Mouse (Mus musculus): Measurements from ENCODE around the gene Crabp2.
"Not testable (repeated sequence)": the region's sequence is repeated elsewhere in the genome, so short reads cannot be mapped to it uniquely, and the experiment has no call there.

Gene Crabp2

DNA sequence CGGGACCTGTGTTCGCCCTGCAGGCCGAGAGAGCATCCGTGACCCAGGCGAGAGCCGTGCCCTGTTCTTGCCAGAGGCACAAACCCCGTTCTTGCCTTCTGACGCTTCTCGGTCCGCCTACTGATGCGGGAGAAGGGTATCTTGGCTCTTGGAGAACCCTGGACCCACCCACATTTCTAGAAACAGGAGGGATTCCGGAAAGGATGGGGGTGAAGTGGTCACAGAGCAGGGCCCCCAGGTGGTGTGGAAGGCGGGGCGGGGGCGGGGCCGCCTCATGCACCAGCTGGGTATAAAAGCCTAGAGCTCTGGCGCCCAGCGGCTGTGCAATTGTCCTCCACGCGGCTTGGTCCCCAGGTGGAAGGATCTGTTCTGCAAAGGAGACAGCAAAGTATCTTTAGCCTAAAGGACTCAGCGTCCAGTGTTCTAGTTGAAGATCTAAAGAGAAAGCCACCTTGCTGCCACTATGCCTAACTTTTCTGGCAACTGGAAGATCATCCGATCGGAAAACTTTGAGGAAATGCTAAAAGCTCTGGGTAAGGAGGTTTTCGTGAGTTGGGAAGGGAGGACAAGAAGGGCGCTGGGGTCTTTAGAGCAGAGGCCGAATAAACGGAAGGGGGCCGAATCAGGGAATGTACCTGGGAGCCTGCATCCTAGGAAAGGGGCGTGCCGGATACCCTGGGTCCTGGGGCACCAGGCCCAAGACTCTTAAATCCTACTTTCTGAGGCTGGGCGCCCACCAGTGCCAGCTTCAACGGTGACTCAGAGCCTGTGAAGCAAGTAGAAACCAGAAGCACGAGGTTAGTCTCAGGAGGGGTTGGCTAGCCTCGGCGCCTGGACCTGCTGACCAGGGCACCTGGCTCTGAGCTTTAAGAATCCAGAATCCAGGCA lies at the start of gene Crabp2:
Crabp2 (plus strand) TSS at position 289 of the 888 bp plus-strand sequence.
- DNase-seq, result no peak

DNA sequence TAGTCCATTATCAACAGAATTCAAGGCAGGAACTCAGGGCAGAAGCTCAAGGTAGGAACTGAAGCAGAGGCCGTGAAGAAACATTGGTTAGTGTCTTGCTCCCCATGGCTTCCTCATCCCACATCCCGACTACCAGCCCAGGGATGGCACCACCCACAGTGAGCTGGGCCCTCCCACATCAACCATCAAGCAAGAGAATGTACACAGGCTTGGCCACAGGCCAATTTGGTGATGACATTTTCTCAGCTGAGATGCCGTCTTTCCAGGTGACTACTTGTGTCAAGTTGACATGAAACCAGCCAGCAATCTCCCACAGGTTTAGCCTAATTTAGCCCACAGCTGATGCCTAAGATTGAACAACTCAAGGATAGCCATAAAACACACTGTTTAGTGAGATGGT lies 49.2 kb upstream of the Crabp2 start:
- no peak for DNase-seq

DNA sequence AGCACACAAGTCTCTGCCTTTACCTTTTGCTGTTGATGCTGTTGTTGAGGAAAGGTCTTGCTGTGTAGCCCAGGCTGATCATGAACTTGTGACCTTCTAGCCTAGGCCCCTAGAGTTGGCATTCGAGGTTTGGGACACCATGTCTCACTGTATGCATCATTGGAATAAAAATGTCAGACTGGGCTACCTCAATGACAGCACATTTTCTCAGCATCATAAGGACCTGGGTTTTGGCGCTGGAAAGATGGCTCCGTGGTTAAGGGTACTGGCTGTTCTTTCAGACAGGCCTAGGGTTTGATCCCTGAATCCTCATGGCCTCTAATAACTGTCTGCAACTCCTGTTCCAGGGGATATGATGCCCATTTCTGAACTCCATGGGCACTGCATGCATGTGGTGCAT lies 48.7 kb upstream of the Crabp2 start:
- no peak for DNase-seq

DNA sequence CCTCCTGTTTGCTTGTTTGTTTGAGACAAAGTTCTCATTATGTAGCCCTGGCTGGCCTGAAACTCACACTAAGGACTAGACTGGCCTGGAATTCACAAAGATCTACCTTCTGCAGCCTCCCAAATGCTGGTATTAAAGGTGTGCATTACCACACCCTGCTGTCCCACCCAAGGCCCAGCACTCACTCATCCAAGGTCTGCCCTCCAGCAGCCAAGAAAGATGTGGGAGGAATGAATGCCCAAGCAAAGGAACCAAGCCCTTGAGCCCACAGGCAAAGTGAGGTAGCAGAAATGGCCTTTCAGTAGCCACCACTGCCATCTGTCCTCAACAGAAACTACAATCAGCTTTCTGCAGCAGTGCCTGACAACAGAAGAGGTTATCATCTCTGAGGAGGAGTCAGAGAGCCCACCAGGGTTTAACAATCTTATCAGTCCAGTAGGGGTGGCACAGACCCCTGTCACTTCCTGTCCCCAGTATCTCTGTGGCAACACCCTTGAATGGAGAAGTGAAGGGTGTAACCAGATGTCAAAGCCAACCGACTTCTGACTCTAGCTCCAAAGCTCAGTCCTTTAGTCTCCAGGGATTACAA lies 47.3 kb upstream of the Crabp2 start:
- no peak for DNase-seq

DNA sequence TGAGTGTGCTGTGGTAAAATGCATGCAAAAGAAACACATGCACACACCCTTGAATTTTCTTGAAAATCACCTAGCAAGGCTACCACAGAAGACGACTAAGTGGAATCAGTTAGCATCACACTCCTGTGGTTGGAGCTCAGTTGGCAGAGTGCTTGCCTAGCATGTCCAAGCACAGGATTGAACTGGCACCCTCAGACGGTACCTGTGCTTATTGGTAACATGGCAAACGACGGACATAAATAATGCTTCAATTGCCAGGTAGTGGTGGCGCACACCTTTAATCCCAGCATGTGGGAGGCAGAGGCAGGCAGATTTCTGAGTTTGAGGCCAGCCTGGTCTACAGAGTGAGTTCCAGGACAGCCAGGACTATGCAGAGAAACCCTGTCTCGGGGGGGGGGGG lies 46.5 kb upstream of the Crabp2 start:
- not testable (repeated sequence) for DNase-seq

DNA sequence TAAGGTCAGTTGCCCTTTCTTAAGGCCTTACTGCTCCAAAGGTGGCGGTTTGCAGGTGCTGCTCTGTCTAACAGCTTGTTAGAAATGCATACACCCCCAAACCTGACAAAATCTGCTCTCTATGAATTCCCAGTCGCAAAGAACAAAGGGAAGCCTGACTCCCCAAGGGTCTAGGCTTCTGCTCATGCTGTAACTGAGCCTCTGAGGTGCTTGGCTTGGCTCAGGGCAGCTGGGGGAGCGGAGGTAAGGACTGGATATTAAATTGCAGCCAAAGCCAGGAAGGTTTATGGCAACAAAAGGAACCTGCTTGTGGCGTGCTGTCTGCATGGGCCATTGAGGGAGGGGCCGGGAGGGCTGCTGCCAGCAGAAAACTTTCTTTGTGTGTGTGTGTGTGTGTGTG lies 44.6 kb upstream of the Crabp2 start:
- no peak for DNase-seq

DNA sequence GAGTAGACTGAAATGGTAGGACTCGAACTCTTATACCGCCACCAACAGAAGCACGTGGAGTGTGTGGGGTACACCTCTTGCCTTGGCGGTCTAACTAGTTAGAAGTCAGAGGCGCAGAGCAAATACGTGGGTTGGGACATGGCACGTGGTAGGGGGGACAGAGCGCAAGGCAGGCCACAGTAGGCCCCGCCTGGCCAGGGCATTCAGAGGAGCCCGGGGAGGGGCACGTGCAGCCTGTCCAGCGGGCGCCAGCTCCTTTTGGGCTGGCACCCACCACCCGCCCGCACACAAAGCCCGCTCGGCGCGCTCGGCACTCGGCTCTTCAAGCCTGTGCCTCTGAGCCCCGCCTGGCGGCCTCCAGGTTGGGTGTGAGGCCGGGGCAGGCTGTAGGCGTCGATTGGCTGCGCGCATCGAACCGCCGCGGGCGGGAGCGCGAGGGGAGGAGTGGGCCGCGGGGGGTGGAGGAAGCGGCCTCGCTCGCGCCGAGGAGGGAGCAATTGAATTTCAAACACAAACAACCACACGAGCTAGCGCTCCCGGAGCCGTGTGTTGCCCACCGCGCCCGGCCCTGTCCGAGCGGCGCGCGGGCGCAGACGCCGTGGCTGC lies 42.5 kb upstream of the Crabp2 start, which contains the start of gene Hdgf:
Hdgf (plus strand) TSS at position 442 of the 606 bp plus-strand sequence.
- DNase-seq, result peak; percentile 96

DNA sequence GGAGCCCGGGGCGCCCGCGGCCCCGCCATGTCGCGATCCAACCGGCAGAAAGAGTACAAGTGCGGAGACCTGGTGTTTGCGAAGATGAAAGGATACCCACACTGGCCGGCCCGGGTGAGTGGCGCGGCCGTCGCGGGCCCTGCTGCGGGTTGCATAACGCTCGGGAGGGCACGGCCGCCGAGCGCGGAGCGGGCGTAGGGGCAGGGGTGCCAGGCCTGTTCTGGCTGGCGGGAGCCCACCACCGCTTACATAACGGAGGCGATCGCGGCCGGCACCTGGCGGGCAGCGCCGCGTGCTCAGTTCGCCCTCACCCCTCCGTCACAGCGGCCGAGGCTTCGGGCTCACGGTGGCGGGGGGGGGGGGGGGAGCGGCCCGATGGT lies 41.9 kb upstream of the Crabp2 start:
- DNase-seq, result peak; percentile 71 to 76

DNA sequence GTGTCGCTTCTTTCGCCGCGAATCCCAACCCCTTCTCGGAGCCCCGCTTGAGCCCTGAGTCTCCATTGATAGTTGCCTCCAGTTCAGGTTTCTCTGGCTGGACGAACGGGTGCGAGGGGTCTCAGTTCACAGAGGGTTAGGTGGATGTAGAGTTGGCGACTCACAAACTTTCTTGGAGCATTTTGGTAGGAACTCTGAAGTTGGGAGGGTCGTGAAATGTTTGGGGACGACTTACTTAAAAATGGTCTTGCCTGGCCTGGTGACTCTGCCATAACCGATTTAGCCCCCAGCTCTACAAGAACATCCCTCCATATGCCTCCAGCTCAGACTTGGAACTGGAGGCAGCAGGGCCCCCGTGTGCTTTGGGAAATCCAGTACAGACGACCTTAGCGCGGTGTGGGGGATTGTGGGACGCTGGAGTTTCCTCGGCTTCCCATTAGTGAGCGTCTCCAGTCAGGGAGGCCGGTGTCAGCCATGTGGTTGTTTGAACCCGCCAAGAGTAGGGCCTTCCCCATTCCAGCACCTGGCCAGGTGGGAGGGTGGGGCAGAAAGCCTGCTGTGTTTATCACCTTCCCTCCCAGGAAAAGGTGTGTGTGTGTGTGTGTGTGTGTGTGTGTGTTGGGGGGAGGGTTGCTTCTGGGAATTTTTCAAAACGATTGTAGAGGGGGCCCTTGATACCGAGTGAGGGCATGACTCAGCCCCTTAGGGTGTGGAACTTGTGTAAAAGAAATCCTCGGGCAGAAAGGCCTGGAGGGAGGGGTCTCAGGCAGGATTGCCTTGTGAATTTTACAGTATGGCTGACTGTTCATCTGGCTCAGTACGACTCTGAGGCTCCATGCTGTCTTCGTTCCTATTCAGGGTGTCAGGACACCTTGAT lies 41.2 kb upstream of the Crabp2 start:
- peak; percentile 45 to 64 for DNase-seq

DNA sequence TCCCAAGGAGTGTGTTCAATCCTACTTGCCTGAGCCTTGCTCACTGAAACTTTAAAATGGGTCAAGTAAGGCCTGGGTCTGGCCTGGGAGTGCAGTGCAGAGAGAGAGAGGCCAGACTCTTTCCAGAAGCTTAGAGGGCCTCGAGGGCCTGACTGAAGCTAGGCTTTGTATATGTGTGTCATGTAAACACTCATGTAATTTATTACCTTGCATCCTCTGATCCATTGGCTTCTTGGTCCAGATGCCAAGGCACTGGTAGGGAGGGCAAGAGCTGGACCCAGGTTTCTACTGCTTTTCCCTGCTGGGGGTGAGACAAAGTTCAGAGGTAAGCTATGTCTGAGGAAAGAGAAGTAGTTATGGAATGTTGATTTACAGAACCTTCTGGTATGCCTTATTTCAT lies 40.6 kb upstream of the Crabp2 start:
- DNase-seq, result peak; percentile 53 to 64

DNA sequence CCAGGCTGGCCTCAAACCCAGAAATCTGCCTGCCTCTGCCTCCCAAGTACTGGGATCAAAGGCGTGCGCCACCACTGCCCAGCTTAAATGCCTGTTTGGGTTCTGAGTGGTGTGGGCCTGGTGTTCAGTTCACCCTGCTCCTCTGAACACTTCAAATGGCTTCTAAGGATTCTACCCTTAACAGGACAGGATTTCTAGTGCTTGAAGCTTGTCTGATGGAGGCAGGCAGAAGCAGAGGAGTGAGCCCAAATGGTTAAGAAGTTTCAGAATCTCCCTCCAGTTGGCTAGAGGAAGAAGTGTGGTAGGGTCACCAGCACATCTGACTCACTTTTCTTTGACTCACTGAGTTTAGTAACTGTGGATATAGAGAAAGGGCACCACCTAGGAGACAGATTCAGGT lies 39.1 kb upstream of the Crabp2 start:
- DNase-seq, result no peak

DNA sequence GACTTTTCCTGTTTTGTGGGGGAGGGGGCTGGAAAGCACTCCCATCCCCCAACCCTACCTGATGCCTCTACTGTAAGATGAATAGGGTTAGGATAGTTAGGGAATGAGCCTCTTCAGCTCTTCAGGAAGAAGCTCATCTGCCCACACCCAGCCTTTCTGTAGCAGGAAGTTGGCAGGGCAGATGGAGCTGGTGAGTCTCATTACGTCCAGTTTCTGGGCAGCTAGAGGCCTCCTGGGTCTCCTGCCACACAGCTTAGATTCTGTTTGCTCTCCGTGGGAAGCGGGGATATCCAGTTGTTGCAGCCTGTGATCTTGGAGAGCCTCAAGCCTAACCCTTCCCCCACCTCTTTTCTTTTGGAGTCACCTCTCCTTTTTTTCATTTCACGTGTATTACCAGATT lies 38.6 kb upstream of the Crabp2 start:
- no peak for DNase-seq

DNA sequence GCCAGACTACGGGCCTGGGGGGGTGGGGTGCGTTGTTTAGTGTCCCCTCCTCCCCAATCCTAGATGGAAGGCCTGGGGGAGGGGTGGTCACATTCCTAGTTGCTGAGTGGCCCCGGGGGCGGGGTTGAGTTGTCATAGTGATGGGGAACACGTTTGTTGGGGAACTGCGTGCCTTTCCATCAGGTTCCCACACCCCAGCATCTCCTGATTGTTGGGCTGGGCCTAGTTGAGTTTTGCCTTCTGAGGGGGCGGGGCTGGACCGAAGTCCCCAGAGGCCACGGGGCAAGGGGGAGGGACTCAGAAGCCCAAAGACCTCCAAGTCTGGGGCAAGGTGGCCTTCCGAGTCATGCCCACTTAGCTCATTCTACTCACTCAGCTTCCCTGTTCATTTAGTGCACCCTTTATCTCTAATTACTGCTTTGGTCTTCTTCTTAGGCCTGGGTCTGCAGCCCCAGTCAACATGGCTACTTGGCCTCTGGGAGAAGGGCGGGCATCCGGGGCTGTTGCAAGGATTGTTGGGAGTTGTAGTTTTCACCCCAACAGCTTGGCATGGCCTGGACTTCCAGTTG lies 37.8 kb upstream of the Crabp2 start:
- peak; percentile 94 to 95 for DNase-seq

DNA sequence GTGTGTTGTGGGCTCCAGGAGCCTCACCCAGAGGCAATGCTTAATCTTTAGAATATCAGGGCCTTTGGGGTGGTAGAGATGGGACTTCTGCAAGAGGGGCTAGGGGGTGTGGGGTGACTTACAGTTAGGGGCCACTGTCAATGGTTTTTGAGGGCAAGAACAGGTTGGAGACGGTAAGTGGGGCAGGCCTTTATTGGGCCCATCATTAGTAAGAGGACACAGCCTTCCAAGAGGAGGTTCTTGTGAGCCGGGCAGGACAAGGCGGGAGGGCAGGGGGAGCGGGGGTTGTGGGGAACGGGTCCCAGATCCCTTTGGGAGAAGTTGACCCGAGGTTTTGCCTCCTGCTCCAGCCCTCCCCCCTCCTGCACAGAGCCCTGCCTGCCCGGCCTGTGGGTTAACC lies 35.0 kb upstream of the Crabp2 start:
- DNase-seq, result no peak

DNA sequence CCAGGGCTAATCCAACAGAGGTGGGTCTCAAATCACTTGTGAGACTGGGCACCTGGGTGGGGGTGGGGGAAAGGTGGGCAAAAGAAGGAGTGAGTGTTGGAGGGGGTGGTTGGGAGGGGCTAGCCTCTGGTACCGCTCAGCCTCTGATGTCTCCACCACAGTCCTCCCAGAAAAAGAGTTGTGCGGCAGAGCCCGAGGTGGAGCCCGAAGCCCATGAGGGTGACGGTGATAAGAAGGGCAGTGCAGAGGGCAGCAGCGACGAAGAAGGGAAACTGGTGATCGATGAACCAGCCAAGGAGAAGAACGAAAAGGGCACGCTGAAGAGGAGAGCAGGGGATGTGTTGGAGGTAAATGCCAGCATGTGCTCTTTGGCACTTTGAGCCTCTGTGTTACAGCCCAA lies 34.6 kb upstream of the Crabp2 start:
- DNase-seq, result no peak

DNA sequence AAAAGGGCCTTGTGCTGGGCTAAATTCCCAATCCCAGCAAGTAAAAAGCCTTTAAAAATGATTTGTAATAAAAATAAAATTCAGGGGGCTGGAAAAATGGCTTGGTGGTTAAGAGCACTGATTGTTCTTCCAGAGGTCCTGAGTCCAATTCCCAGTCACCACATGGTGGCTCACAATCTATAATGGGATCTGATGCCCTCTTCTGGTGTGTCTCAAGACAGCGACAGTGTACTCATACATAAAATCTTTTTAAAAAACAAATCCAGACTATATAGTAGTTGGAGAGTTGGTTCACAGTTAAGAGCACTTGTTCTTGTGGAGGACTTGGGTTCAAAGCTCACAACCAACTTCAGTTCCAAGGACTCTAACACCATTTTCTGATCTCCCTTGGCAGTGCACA lies 31.5 kb upstream of the Crabp2 start:
- DNase-seq, result no peak

DNA sequence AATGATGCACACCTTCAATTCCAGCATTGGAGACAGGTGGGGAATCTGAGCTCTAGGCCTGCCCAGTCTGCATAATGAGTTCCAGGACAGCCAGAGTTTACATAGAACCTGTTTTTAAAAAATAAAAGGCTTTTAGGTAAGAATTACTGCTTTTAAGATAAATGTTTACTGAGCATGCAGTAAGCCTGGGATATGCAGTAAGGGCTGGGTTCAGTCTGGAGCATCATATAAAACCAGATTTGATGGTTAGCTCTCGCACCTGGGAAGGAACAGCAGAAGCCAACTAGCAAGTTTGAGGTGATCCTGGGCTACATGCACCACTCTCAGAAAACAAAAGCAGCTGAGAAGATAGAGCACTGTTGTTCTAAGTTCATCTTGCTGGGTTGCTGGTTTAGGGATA lies 29.9 kb upstream of the Crabp2 start:
- no peak for DNase-seq

DNA sequence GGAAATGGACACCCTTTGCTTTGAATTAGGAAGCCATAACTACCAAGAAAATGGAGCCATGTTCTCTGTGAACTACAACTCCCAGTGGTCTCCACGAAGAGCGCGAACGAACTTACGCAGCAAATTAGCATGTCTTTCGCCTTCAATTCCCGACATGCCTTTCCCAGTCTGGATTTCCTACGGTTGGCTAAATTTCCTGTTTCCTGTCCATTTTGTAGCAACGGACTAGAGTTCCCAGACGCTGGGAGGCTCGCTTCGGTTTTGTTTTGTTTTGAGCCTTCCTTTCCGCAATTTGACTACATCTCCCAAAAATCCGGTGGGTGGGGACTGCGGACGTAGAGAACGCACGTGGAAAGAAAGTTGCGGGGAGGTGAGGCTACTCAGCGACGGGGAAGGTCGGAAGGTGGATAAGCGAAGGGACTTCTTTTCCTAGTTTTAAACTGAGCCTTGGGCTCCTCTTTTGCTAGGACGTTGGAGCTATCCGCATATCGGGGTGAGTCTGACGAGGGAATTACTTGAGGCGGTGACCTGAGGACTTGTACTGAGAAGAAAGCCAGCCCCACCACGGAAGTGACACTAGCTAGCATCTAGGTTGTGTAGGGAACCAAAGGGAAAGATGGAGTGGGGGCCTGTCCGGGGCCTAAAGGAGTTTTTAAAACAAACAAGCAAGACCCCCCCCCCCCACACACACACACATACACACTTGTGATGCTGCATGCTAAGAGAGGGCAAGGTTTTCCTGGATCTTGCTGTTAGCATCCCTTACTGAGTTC lies 28.9 kb upstream of the Crabp2 start, which contains the start of gene Mrpl24:
Mrpl24 (plus strand) TSS at position 171 of the 773 bp plus-strand sequence.
- peak; percentile 83 to 95 for DNase-seq

DNA sequence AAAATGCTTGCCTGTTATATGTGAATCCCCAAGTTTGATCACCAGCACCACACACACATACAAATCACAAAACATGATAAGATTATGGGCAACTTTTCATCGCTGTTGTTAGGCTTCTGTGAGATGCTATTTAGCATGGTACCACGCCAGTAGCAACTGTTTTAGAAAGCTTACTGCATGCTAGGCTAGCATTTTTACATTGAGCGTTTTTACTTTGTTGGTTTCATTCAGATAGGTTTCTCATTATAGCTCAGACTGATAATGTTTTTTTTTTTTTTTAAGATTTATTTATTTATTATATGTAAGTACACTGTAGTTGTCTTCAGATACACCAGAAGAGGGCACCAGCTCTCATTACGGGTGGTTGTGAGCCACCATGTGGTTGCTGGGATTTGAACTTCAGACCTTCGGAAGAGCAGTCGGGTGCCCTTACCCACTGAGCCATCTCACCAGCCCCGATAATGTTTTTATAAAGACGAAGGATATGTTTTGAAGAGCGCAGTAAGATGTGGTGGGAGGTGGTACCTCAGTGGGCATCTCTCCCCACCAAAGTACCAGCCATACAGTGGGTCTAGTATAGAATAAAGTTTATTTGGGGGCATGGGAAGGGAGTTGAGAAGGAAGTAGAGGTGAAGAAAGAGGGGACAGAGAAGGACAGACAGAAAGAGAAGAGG lies 28.1 kb upstream of the Crabp2 start:
- no peak for DNase-seq

DNA sequence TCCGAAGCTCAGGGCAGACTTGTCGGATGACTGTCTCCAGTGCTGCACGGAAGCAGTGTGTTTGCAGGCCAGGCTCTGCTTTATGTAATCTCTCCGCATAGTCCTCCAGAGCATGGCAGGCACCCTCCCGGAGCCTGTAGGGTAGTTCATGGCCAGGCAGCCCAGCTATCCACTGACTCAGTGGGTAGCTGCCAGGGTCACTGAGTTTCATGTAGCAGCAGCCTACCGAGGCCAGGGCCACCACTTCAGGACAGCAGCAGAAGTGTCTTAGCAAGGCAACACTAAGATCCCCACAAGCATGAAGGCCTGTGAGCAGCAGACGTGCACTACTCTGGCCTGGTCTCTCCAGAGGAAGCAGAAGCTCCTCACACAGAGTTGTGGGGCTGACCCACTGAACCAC lies 23.5 kb upstream of the Crabp2 start:
- no peak for DNase-seq

DNA sequence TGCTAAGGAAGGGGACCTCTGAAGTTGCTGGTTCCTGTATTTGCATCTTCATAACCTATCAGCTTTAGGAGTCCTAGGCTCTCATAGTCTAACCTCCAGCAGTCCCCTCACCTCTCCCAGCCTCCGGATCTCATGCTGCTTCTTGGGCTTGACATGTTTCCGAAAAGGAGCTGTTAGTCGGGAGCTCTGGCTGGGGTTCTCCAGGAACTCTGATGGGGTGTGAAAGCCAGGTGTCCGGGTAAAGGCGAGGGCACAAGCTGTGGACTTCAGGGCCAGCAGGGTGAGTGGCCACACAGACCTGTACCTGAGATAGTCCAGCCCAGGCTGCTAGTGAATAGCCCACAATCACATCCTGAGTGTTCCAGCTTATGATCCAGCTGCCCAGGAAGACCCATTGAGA lies 21.0 kb upstream of the Crabp2 start:
- DNase-seq, result no peak
